Mouse (Mus musculus) MN1 (cell line): ENCODE data around the gene Zswim4.

ENCODE experiments used
- DNase-seq: peaks from one replicate; pipeline ENCODE4 v3.0.0-alpha.2; 2016; ENCODE audit warnings: low spot score

Gene Zswim4

GRCm38 (mm10) chr8:84180530-84181190, 56.2 kb downstream of the Zswim4 start:
- no peak for DNase-seq

- DNase-seq: no peak
These were observed 56.9 kb downstream of the Zswim4 start for GRCm38 (mm10) chr8:84179946-84180345.

- DNase-seq: no peak
These were observed 58.3 kb downstream of the Zswim4 start for GRCm38 (mm10) chr8:84178592-84178991.

GRCm38 (mm10) chr8:84177405-84177804, 59.5 kb downstream of the Zswim4 start:
- no peak for DNase-seq

GRCm38 (mm10) chr8:84176560-84176959, 60.3 kb downstream of the Zswim4 start:
- no peak for DNase-seq

GRCm38 (mm10) chr8:84173861-84174260, 63.0 kb downstream of the Zswim4 start:
- peak; percentile 65 for DNase-seq

GRCm38 (mm10) chr8:84170096-84170495, 66.8 kb downstream of the Zswim4 start:
- no peak for DNase-seq

GRCm38 (mm10) chr8:84167696-84168095, 69.2 kb downstream of the Zswim4 start:
- DNase-seq: no peak
